Mouse (Mus musculus): Measurements from ENCODE around the gene Olfr1472. TPM values are rescaled to one million over a fixed set of nuclear protein-coding genes. Genes with fewer than 3 reads are reported as not detected.
"Not testable (repeated sequence)": the region's sequence is repeated elsewhere in the genome, so short reads cannot be mapped to it uniquely, and the experiment has no call there.

The Olfr1472 gene
- polyA plus RNA-seq (2014; fragmentation: Nextera tagmentation; extraction: Ambion mirVana), result not detected in 2 replicates

DNA sequence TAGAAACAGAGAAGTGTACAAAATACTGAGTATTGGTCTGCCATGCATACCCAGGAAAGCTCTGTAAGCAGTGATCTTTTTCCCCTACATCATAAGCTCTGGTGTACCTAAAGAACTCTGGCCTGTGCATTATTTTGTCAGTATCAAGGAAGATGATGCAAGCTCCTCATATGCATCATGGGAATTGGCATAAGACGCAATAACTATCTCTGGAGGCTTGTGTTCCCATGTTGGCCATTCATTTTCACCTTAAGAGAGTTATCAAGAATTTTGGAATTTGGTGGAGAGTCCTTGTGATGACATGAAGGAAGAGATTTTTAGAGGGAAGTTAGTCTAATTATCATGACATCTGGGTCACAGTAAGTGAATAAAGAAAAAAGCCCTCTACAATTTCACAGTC is at the start of gene Olfr1472:
Gene Olfr1472 (minus strand): TSS at position 101 of the 400 bp plus-strand sequence.
- H3K36me3 ChIP-seq (ENCODE audit: control insufficient read depth, insufficient read depth, low read length), result no peaks in the 10 kb centered on the region
- H3K4me2 ChIP-seq (ENCODE audit: low read length), result no peak within 1 kb of the TSS
- no peak within 1 kb of the TSS for H3K27ac ChIP-seq (replicated peaks in 1 of 2; ENCODE audit: control insufficient read depth in 1 of 2, insufficient read depth in 1 of 2, low read depth in 2 of 2, low read length in 2 of 2)
- no peak for ATAC-seq (ENCODE audit: insufficient number of reproducible peaks, insufficient read depth, low FRiP score, low read depth)
- H3K27me3 ChIP-seq (ENCODE audit: control insufficient read depth, insufficient read depth, low read length), result no peaks in the 10 kb centered on the region
- peaks cover 8% of the 10 kb centered on the region; the same call in 1 of the 2 replicates for H3K9me3 ChIP-seq (ENCODE audit: control insufficient read depth, low read length)
- no peak within 1 kb of the TSS for H3K4me3 ChIP-seq (ENCODE audit: control insufficient read depth in 1 of 2, insufficient read depth in 1 of 2, low read depth in 1 of 2, low read length in 2 of 2)
- no peak within 1 kb of the TSS for H3K9ac ChIP-seq (ENCODE audit: low read length)
- 61% methylated on average over 1 of the region's 1 CpGs for WGBS
- H3K4me1 ChIP-seq (ENCODE audit: control insufficient read depth in 2 of 2, insufficient read depth in 2 of 2, low read length in 2 of 2), result no peaks in the 10 kb centered on the region

- Histone ChIP-seq H3K9me3 (ENCODE audit: control insufficient read depth, low read length) (peaks cover 11% of the 10 kb centered on the region; the same call in 1 of the 2 replicates), H3K27me3 (ENCODE audit: control insufficient read depth, insufficient read depth, low read length) (no peaks in the 10 kb centered on the region), H3K4me1 (ENCODE audit: control insufficient read depth in 2 of 2, insufficient read depth in 2 of 2, low read length in 2 of 2) (no peaks in the 10 kb centered on the region), H3K4me3 (ENCODE audit: control insufficient read depth in 1 of 2, insufficient read depth in 1 of 2, low read depth in 1 of 2, low read length in 2 of 2) (no peak within 1 kb of the TSS), H3K36me3 (ENCODE audit: control insufficient read depth, insufficient read depth, low read length) (no peaks in the 10 kb centered on the region), H3K4me2 (ENCODE audit: low read length) (no peak within 1 kb of the TSS), H3K27ac (replicated peaks in 1 of 2; ENCODE audit: control insufficient read depth in 1 of 2, insufficient read depth in 1 of 2, low read depth in 2 of 2, low read length in 2 of 2) (no peak within 1 kb of the TSS), H3K9ac (ENCODE audit: low read length) (no peak within 1 kb of the TSS)
- WGBS, result 57% methylated on average over 3 of the region's 3 CpGs
- ATAC-seq (ENCODE audit: insufficient number of reproducible peaks, insufficient read depth, low FRiP score, low read depth), result no peak
These were observed 44.4 kb upstream of the Olfr1472 start, which contains the start of gene Olfr1477 for GRCm38 (mm10) chr19:13500246-13500645. TSS of gene Olfr1477 (plus strand) at chr19:13500546.

DNA sequence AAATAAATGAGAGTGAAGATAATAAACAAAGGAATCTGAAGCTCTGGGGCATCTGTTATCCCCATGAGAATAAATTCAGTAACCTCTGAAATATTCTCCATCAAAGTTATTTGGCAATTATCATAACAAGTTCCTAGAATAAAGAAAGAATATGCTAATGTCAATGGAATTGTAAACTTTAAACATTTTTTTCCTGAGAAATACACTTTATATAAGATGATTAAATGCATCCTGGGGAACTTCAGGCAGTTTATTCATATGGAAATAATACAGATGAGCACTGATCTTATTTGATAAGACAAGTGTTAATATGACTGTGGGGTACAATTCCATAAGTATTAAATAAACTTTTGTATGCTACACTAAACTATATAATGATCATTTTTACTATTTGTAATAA is 24.2 kb upstream of the Olfr1472 start, which contains the start of gene Olfr1475:
Gene Olfr1475 (minus strand): TSS at position 101 of the 400 bp plus-strand sequence.
- H3K4me2 ChIP-seq (ENCODE audit: low read length), result no peak within 1 kb of the TSS
- no peak within 1 kb of the TSS for H3K4me3 ChIP-seq (ENCODE audit: control insufficient read depth in 1 of 2, insufficient read depth in 1 of 2, low read depth in 1 of 2, low read length in 2 of 2)
- no peak for ATAC-seq (ENCODE audit: insufficient number of reproducible peaks, insufficient read depth, low FRiP score, low read depth)
- no peaks in the 10 kb centered on the region for H3K27me3 ChIP-seq (ENCODE audit: control insufficient read depth, insufficient read depth, low read length)
- no peaks in the 10 kb centered on the region for H3K4me1 ChIP-seq (ENCODE audit: control insufficient read depth in 2 of 2, insufficient read depth in 2 of 2, low read length in 2 of 2)
- H3K27ac ChIP-seq (replicated peaks in 1 of 2; ENCODE audit: control insufficient read depth in 1 of 2, insufficient read depth in 1 of 2, low read depth in 2 of 2, low read length in 2 of 2), result no peak within 1 kb of the TSS
- no peaks in the 10 kb centered on the region for H3K36me3 ChIP-seq (ENCODE audit: control insufficient read depth, insufficient read depth, low read length)
- no peaks in the 10 kb centered on the region for H3K9me3 ChIP-seq (ENCODE audit: control insufficient read depth, low read length)
- H3K9ac ChIP-seq (ENCODE audit: low read length), result no peak within 1 kb of the TSS

DNA sequence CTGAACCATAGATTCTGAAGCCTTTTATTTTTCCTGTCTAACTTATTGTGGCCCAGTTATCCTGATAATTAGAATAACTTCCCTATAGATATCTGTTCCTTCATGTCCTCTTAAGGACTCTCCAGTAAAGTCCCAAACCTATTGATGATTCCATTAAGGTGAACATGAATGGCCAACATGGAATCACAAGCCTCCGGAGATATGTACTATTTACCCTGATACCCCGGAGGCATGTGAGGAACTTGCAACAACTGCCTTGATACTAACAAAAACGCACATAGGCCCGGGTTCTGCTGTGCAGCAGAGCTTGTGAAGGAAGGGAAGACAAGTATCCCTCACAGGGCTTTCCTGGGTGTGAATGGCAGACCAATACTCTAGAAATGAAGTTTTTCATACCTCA is 13.4 kb upstream of the Olfr1472 start, which contains the start of gene Olfr1474:
Gene Olfr1474 (plus strand): TSS at position 301 of the 400 bp plus-strand sequence.
- H3K27ac ChIP-seq (replicated peaks in 1 of 2; ENCODE audit: control insufficient read depth in 1 of 2, insufficient read depth in 1 of 2, low read depth in 2 of 2, low read length in 2 of 2); H3K9ac ChIP-seq (ENCODE audit: low read length); H3K4me2 ChIP-seq (ENCODE audit: low read length); H3K36me3 ChIP-seq (ENCODE audit: control insufficient read depth, insufficient read depth, low read length); H3K27me3 ChIP-seq (ENCODE audit: control insufficient read depth, insufficient read depth, low read length); H3K4me3 ChIP-seq (ENCODE audit: control insufficient read depth in 1 of 2, insufficient read depth in 1 of 2, low read depth in 1 of 2, low read length in 2 of 2); H3K9me3 ChIP-seq (ENCODE audit: control insufficient read depth, low read length); H3K4me1 ChIP-seq (ENCODE audit: control insufficient read depth in 2 of 2, insufficient read depth in 2 of 2, low read length in 2 of 2); ATAC-seq (ENCODE audit: insufficient number of reproducible peaks, insufficient read depth, low FRiP score, low read depth): not testable (repeated sequence)
- WGBS, result 66% methylated on average over 4 of the region's 4 CpGs

GRCm38 (mm10) chr19:13443109-13443508 is 12.8 kb downstream of the Olfr1472 start, which contains the start of gene Olfr1471:
TSS of gene Olfr1471 (plus strand) at chr19:13443409.
- H3K4me1 ChIP-seq (ENCODE audit: control insufficient read depth in 2 of 2, insufficient read depth in 2 of 2, low read length in 2 of 2); H3K4me2 ChIP-seq (ENCODE audit: low read length); H3K9ac ChIP-seq (ENCODE audit: low read length); H3K36me3 ChIP-seq (ENCODE audit: control insufficient read depth, insufficient read depth, low read length); H3K27ac ChIP-seq (replicated peaks in 1 of 2; ENCODE audit: control insufficient read depth in 1 of 2, insufficient read depth in 1 of 2, low read depth in 2 of 2, low read length in 2 of 2); H3K4me3 ChIP-seq (ENCODE audit: control insufficient read depth in 1 of 2, insufficient read depth in 1 of 2, low read depth in 1 of 2, low read length in 2 of 2); ATAC-seq (ENCODE audit: insufficient number of reproducible peaks, insufficient read depth, low FRiP score, low read depth); H3K9me3 ChIP-seq (ENCODE audit: control insufficient read depth, low read length); H3K27me3 ChIP-seq (ENCODE audit: control insufficient read depth, insufficient read depth, low read length): not testable (repeated sequence)
- 56% methylated on average over 2 of the region's 2 CpGs for WGBS

DNA sequence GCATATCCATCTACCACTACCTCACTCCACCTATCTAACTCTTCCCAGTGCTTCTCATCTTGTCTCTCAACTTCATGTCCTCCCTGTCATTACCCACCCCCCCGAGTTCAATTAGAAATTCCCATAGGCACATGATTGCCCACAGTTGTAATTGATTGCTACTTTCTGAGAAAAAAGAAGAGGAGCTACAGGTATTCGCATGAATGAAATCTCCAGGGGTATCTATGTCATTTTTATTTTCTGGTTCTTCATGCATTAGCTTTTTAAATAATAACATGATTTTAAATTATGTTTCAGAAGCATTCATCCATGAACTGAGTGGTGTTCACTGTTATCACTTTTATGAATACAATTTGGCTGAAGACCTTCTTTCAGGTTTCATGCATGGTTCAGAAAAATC is 48.3 kb downstream of the Olfr1472 start, which contains the start of gene Olfr1469:
Gene Olfr1469 (plus strand): TSS at position 301 of the 400 bp plus-strand sequence.
- Histone ChIP-seq H3K9me3 (ENCODE audit: control insufficient read depth, low read length) (0 out of 2 replicates have a peak, but pooled peaks cover 4% of the 10 kb centered on the region), H3K36me3 (ENCODE audit: control insufficient read depth, insufficient read depth, low read length) (no peaks in the 10 kb centered on the region), H3K4me1 (ENCODE audit: control insufficient read depth in 2 of 2, insufficient read depth in 2 of 2, low read length in 2 of 2) (no peaks in the 10 kb centered on the region), H3K4me3 (ENCODE audit: control insufficient read depth in 1 of 2, insufficient read depth in 1 of 2, low read depth in 1 of 2, low read length in 2 of 2) (no peak within 1 kb of the TSS), H3K27ac (replicated peaks in 1 of 2; ENCODE audit: control insufficient read depth in 1 of 2, insufficient read depth in 1 of 2, low read depth in 2 of 2, low read length in 2 of 2) (no peak within 1 kb of the TSS), H3K4me2 (ENCODE audit: low read length) (no peak within 1 kb of the TSS), H3K27me3 (ENCODE audit: control insufficient read depth, insufficient read depth, low read length) (no peaks in the 10 kb centered on the region), H3K9ac (ENCODE audit: low read length) (no peak within 1 kb of the TSS)
- 55% methylated on average over 2 of the region's 2 CpGs for WGBS
- no peak for ATAC-seq (ENCODE audit: insufficient number of reproducible peaks, insufficient read depth, low FRiP score, low read depth)

Other genes with a start within 250 kb of the Olfr1472 start
- not detected in 2 replicates for gene Olfr1463, start 224.8 kb downstream of the Olfr1472 start, polyA plus RNA-seq (2014; fragmentation: Nextera tagmentation; extraction: Ambion mirVana)
- not detected in 2 replicates for gene Olfr1465, start 140.5 kb downstream of the Olfr1472 start, polyA plus RNA-seq (2014; fragmentation: Nextera tagmentation; extraction: Ambion mirVana)
- not detected in 2 replicates for gene Olfr1466, start 117.2 kb downstream of the Olfr1472 start, polyA plus RNA-seq (2014; fragmentation: Nextera tagmentation; extraction: Ambion mirVana)
- gene Olfr1467, start 93.8 kb downstream of the Olfr1472 start, polyA plus RNA-seq (2014; fragmentation: Nextera tagmentation; extraction: Ambion mirVana), result not detected in 2 replicates
- gene Olfr1469, start 48.2 kb downstream of the Olfr1472 start, polyA plus RNA-seq (2014; fragmentation: Nextera tagmentation; extraction: Ambion mirVana), result not detected in 2 replicates
- gene Olfr1471, start 12.7 kb downstream of the Olfr1472 start, polyA plus RNA-seq (2014; fragmentation: Nextera tagmentation; extraction: Ambion mirVana), result not detected in 2 replicates
- not detected in 2 replicates for gene Olfr1474, start 13.5 kb upstream of the Olfr1472 start, polyA plus RNA-seq (2014; fragmentation: Nextera tagmentation; extraction: Ambion mirVana)
- not detected in 2 replicates for gene Olfr1475, start 24.1 kb upstream of the Olfr1472 start, polyA plus RNA-seq (2014; fragmentation: Nextera tagmentation; extraction: Ambion mirVana)
- not detected in 2 replicates for gene Olfr1477, start 44.5 kb upstream of the Olfr1472 start, polyA plus RNA-seq (2014; fragmentation: Nextera tagmentation; extraction: Ambion mirVana)
- gene Olfr1480, start 71.8 kb upstream of the Olfr1472 start, polyA plus RNA-seq (2014; fragmentation: Nextera tagmentation; extraction: Ambion mirVana), result not detected in 2 replicates
- not detected in 2 replicates for gene Olfr1484, start 127.4 kb upstream of the Olfr1472 start, polyA plus RNA-seq (2014; fragmentation: Nextera tagmentation; extraction: Ambion mirVana)
- not detected in 2 replicates for gene Olfr1487, start 161.3 kb upstream of the Olfr1472 start, polyA plus RNA-seq (2014; fragmentation: Nextera tagmentation; extraction: Ambion mirVana)
- gene Olfr1489, start 175.5 kb upstream of the Olfr1472 start, polyA plus RNA-seq (2014; fragmentation: Nextera tagmentation; extraction: Ambion mirVana), result not detected in 2 replicates
- not detected in 2 replicates for gene Olfr1490, start 195.0 kb upstream of the Olfr1472 start, polyA plus RNA-seq (2014; fragmentation: Nextera tagmentation; extraction: Ambion mirVana)
- gene Olfr1491, start 241.2 kb upstream of the Olfr1472 start, polyA plus RNA-seq (2014; fragmentation: Nextera tagmentation; extraction: Ambion mirVana), result not detected in 2 replicates